Mouse (Mus musculus) limb, embryonic 12.5 days (tissue): ENCODE data around the gene Tax1bp3. TPM values are rescaled to one million over a fixed set of nuclear protein-coding genes. Genes with fewer than 3 reads are reported as not detected.

ENCODE experiments used
- ATAC-seq: fragments of 200-750 bp; cut with Nextera tagmentation; 2 replicates; pipeline ENCODE4 v1.8.0; 2017; ENCODE audit warnings: low read depth, moderate TSS enrichment; ENCODE audit not compliant: insufficient number of reproducible peaks, insufficient read depth, low FRiP score, low TSS enrichment
- H3K27ac ChIP-seq: fragments of 300-500 bp; sonication (generic); 2 replicates; pipeline ENCODE4 v1.5.1; 2016; ENCODE audit warnings: mild to moderate bottlenecking, moderate library complexity
- H3K27me3 ChIP-seq: fragments of 300-500 bp; sonication (generic); 2 replicates; pipeline ENCODE4 v1.6.1; 2016; ENCODE audit warnings: mild to moderate bottlenecking, moderate library complexity
- H3K36me3 ChIP-seq: fragments of 300-500 bp; sonication (generic); 2 replicates; pipeline ENCODE4 v1.6.1; 2016; ENCODE audit warnings: mild to moderate bottlenecking, moderate library complexity
- H3K4me1 ChIP-seq: fragments of 300-500 bp; sonication (generic); replicated peaks from 2 replicates; pipeline ENCODE4 v1.6.1; 2016
- H3K4me2 ChIP-seq: fragments of 300-500 bp; sonication (generic); 2 replicates; pipeline ENCODE4 v1.6.1; 2016; ENCODE audit warnings: mild to moderate bottlenecking, moderate library complexity
- H3K4me3 ChIP-seq: fragments of 300-500 bp; sonication (generic); replicated peaks from 2 replicates; pipeline ENCODE4 v1.5.1; 2016; ENCODE audit warnings: mild to moderate bottlenecking
- H3K9ac ChIP-seq: fragments of 300-500 bp; sonication (generic); replicated peaks from 2 replicates; pipeline ENCODE4 v1.6.1; 2016; ENCODE audit warnings: mild to moderate bottlenecking, moderate library complexity
- H3K9me3 ChIP-seq: fragments of 300-500 bp; sonication (generic); 2 replicates; pipeline ENCODE4 v1.6.1; 2016; ENCODE audit warnings: mild to moderate bottlenecking, moderate library complexity
- WGBS: fragments of 180-500 bp; shearing (Covaris S2); methylation state at CpG from one replicate; pipeline ENCODE4 v1.1.7; 2016; 5-methylcytosine and 5-hydroxymethylcytosine counted together
- polyA plus RNA-seq: library from polyadenylated mRNA; unstranded; fragments of >200 nt; fragmentation: Nextera tagmentation; extraction: Ambion mirVana; gene quantifications from 2 replicates; pipeline ENCODE4 v1.2.1, GENCODE M21; 2016

Tax1bp3 gene
- polyA plus RNA-seq, 1 experiment from 2014 or later: 215 TPM

DNA sequence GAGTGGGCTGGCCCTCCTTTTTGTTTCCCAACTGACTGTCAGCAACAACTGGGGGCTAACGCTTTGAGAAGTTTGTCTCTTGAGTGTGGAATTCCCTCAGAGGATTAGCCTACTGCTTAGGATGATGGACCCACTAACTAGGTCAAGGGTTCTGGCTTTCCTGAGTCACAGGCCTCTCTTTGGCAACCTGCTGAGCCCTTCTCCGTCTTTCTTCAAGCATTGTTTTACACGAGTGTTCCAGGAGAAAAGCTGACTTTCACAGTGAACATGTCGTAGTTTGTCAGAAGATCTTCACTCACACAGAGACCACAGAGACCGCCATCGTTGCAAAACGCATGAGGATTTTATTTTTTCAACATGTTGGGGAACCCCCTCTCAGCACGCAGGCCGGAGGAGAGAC lies 28.7 kb upstream of the Tax1bp3 start:
- Histone ChIP-seq H3K27me3 (no peaks in the 10 kb centered on the region), H3K36me3 (no peaks in the 10 kb centered on the region), H3K4me3 (no peak overlapping the region), H3K9ac (no peak overlapping the region), H3K9me3 (no peaks in the 10 kb centered on the region), H3K4me1 (no peaks in the 10 kb centered on the region), H3K27ac (no peak overlapping the region), H3K4me2 (no peak overlapping the region)
- ATAC-seq: no peak
- WGBS: 83% methylated on average over 9 of the region's 9 CpGs

DNA sequence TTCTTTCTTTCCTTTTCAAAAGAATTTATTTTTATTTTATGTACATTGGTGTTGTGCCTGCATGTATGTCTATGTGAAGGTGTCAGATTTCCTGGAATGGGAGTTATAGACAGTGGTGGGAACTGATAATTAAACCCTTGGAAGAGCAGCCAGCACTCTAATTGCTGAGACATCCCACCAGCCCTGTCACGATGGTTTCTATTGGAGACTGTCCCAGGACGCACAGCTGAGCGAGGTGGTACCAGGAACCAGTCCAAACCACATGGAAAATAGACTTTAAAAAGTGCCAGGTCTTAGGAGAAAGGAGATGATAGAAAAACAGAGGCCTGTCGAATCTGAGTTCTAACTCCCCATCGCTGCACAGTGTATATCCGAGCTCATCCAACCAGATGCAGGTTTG lies 21.8 kb upstream of the Tax1bp3 start:
- no peak overlapping the region for H3K4me3 ChIP-seq
- no peaks in the 10 kb centered on the region for H3K4me1 ChIP-seq
- WGBS: 74% methylated on average over 6 of the region's 6 CpGs
- H3K27ac ChIP-seq: no peak overlapping the region
- no peak overlapping the region for H3K9ac ChIP-seq
- H3K4me2 ChIP-seq: no peak overlapping the region
- peaks cover 38% of the 10 kb centered on the region for H3K27me3 ChIP-seq
- no peak for ATAC-seq
- no peaks in the 10 kb centered on the region for H3K36me3 ChIP-seq
- no peaks in the 10 kb centered on the region for H3K9me3 ChIP-seq

DNA sequence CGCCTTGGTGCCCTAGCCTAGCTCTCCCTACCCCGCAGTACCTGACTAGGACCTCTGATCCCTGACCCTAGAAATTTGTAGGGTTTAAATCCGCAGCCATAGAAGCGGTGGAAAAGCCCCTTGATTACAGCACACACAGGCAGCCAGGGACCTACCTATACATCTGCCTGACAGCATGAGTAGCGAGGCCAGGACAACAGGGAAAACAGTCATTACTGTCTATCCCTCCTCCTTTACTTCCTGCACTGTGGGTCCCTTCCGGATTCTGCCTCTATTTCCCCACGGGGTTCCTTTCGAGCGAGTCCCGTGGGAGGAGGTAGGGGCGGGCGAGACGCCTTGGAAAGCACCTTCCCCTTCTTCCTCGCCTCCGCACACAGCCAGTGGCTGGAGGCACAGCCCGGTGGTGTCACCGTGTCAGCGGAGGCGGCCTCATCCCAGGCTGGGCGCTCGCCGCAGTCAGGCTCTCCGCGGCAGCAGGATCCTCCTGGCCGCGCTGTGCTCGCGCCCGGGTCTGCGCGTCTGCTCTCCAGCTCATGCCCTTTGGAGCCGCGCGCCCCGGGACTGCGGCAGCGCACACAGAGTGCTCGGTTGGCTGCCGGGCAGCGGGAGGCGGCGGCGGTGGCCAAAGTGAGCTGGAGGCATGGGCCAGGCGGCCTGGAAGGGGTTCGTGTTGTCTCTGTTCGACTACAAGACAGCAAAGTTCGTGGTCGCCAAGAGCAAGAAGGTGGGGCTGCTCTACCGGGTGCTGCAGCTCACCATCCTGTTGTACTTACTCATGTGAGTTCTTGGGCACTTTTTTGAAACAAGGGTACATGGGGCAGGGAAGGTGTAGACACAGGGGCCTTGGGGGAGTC lies 16.7 kb upstream of the Tax1bp3 start, which contains the start of gene P2rx5:
Gene P2rx5, plus strand, starts transcription at position 465 of the 854 bp plus-strand sequence.
- Histone ChIP-seq H3K27ac (no peak within 1 kb of the TSS), H3K9me3 (no peaks in the 10 kb centered on the region), H3K4me2 (peak within 1 kb of the TSS; percentile 89), H3K4me1 (peaks cover 9% of the 10 kb centered on the region; the same call in 1 of the 2 replicates), H3K27me3 (peaks cover 54% of the 10 kb centered on the region), H3K9ac (peak within 1 kb of the TSS; percentile 56), H3K4me3 (peak within 1 kb of the TSS; percentile 49), H3K36me3 (no peaks in the 10 kb centered on the region)
- no peak for ATAC-seq
- 2% methylated on average over 49 of the region's 49 CpGs for WGBS

DNA sequence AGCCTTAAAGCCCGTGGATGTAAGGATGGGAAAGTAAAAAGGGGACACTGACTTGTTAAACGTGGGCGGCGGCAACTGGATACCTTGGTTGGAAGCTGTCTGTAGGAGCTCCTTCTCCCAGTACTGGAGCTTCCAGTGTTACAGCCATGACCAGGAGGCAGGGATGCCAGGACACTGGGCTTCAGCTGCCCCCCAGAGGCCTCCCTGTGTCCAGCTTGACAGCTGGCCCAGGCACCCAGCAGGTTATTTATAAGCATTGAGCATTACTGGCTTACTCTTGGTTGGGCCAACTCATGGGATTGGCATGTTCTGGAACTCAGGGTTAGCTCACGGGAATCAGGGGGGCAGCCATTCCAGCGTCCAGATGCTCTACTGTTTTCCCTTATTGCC lies 16.1 kb upstream of the Tax1bp3 start:
- 19% methylated on average over 6 of the region's 6 CpGs for WGBS
- Histone ChIP-seq H3K4me3 (peak overlapping the region; percentile 49), H3K4me2 (peak overlapping the region; percentile 89), H3K27me3 (peaks cover 48% of the 10 kb centered on the region), H3K36me3 (no peaks in the 10 kb centered on the region), H3K27ac (no peak overlapping the region), H3K9me3 (no peaks in the 10 kb centered on the region), H3K4me1 (peaks cover 9% of the 10 kb centered on the region; the same call in 1 of the 2 replicates), H3K9ac (no peak overlapping the region)
- ATAC-seq: no peak

DNA sequence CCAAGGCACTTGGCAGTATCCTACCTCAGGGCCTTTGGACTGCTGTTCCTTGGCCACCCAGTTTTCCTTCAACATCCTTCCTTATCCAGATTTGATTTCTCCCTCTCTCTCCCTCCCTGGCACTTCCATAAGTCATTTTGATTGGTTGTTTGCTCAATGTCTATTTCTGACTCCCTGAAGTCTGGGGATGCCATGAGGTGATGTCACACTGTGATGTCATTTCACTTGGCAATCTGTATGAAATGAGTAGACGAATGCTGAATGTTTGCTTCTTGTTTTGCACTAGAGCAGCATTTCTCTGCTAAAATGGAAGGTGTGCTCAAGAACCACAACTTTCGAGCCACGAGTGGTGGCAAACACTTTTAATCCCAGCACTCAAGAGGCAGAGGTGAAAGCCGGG lies 15.3 kb upstream of the Tax1bp3 start:
- H3K4me3 ChIP-seq: no peak overlapping the region
- WGBS: 92% methylated on average over 4 of the region's 4 CpGs
- H3K27ac ChIP-seq: no peak overlapping the region
- ATAC-seq: no peak
- no peaks in the 10 kb centered on the region for H3K36me3 ChIP-seq
- H3K4me2 ChIP-seq: no peak overlapping the region
- no peaks in the 10 kb centered on the region for H3K9me3 ChIP-seq
- no peak overlapping the region for H3K9ac ChIP-seq
- H3K27me3 ChIP-seq: peaks cover 46% of the 10 kb centered on the region
- peaks cover 9% of the 10 kb centered on the region; the same call in 1 of the 2 replicates for H3K4me1 ChIP-seq

DNA sequence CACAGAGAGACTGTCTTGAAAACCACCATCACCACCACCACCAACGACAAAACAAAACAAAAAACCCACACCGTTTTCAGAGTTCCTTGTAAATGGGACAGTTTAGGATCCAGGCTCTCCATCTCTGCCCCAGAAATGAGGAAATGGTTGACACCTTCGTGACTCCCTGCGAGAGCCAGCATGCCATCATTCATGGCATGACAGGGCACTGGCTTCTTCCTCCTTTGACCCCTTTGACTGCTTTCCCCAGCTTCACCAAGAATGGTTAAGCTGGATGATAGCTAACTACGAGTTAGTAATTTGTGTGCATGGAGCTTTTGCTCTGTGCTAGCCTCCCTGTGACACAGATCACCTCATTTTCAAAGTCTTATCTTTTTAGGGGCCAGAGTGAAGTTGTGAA lies 14.6 kb upstream of the Tax1bp3 start:
- H3K36me3 ChIP-seq: no peaks in the 10 kb centered on the region
- H3K27ac ChIP-seq: no peak overlapping the region
- ATAC-seq: no peak
- H3K9me3 ChIP-seq: no peaks in the 10 kb centered on the region
- H3K4me3 ChIP-seq: no peak overlapping the region
- no peak overlapping the region for H3K4me2 ChIP-seq
- 63% methylated on average over 5 of the region's 5 CpGs for WGBS
- peaks cover 9% of the 10 kb centered on the region; the same call in 1 of the 2 replicates for H3K4me1 ChIP-seq
- H3K27me3 ChIP-seq: peaks cover 40% of the 10 kb centered on the region
- H3K9ac ChIP-seq: no peak overlapping the region

DNA sequence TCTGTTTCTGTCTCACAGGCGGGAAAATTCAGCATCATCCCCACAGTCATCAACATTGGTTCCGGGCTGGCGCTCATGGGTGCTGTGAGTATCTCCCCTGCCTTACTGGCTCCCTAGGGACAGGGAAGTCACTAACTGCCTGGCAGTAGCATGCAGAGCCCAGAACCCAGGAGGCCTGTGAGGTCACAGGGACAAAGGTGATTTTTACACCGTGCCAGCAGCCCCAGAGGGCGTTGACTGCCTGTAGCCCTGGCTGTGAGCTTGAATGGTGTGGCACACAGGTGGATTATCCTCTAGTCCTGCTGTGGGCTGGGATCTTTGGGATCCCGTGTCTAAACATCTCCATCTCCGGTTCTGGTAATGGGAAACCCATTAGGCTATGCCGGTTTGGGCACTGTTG lies 8.8 kb upstream of the Tax1bp3 start:
- H3K4me1 ChIP-seq: 0 out of 2 replicates have a peak, but pooled peaks cover 9% of the 10 kb centered on the region
- H3K4me2 ChIP-seq: no peak overlapping the region
- peaks cover 15% of the 10 kb centered on the region; the same call in 1 of the 2 replicates for H3K36me3 ChIP-seq
- H3K9me3 ChIP-seq: no peaks in the 10 kb centered on the region
- H3K9ac ChIP-seq: no peak overlapping the region
- no peak overlapping the region for H3K4me3 ChIP-seq
- ATAC-seq: no peak
- WGBS: 81% methylated on average over 8 of the region's 8 CpGs
- H3K27me3 ChIP-seq: no peaks in the 10 kb centered on the region
- H3K27ac ChIP-seq: no peak overlapping the region

DNA sequence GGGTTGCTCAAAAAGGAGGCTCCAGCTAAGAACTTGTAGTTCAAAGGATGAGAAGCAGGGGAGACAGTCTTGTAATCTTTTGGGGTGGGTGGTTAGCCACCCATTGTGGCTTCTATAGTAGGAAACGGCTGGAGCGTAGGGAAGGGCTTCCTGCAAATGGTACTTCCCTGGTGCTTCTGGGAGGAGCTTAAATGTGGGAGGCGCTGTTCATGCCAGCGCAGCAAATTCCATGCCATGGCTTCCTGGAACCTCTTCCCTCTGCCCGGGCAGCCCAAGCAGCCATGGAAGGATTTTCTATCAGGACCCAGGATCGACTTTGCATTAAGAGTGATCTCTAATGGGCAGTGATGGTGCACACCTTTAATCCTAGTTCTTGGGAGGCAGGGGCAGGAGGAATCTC lies 8.3 kb upstream of the Tax1bp3 start:
- no peak for ATAC-seq
- Histone ChIP-seq H3K4me3 (no peak overlapping the region), H3K36me3 (peaks cover 18% of the 10 kb centered on the region; the same call in 1 of the 2 replicates), H3K9me3 (no peaks in the 10 kb centered on the region), H3K9ac (no peak overlapping the region), H3K27ac (no peak overlapping the region), H3K4me2 (no peak overlapping the region), H3K4me1 (0 out of 2 replicates have a peak, but pooled peaks cover 9% of the 10 kb centered on the region), H3K27me3 (no peaks in the 10 kb centered on the region)
- WGBS: 81% methylated on average over 6 of the region's 6 CpGs

DNA sequence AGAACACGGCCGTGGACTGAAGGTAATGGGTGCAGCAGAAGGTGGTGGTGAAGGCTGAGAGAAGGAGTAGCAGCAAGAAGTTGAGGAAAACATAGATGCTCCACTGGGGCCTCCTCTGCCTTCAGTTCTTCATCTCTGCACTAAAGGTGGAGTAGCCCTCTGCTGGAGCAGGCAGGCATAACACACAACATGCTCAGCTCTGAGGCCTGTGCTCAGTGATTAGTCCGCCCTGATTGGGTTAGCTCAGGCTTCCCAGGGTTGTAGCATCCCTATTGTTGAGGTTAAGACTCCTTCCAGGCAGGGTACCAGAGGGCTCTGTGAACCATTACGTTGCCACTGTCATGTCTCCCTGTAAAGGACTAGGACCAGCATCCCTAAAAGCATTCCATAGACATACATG lies 7.7 kb upstream of the Tax1bp3 start:
- Histone ChIP-seq H3K9me3 (no peaks in the 10 kb centered on the region), H3K27ac (no peak overlapping the region), H3K9ac (no peak overlapping the region), H3K27me3 (no peaks in the 10 kb centered on the region), H3K36me3 (peaks cover 25% of the 10 kb centered on the region; the same call in 1 of the 2 replicates), H3K4me1 (0 out of 2 replicates have a peak, but pooled peaks cover 9% of the 10 kb centered on the region), H3K4me3 (no peak overlapping the region), H3K4me2 (no peak overlapping the region)
- ATAC-seq: no peak
- WGBS: 45% methylated on average over 4 of the region's 4 CpGs

DNA sequence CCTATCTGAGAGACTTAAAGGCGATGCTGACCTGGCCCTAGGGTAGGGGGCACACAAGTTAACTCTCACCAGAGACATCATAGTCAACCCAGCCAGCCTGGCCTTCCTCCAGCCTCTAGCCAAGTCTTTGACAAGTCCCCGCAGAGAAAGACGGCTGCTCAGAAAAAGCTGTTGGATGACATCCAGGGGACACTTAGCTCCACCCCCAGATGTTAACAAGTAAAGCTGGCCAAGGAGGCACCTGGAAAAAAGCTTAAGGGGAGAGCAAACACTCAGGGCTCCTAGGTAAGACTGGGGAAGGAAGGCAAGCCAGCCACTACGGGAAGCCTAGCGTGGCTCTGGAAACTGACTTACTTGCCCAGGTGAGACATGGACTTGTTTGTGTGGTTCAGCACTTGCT lies 4.7 kb upstream of the Tax1bp3 start:
- Histone ChIP-seq H3K4me1 (peaks cover 23% of the 10 kb centered on the region), H3K9ac (no peak overlapping the region), H3K27ac (peak overlapping the region; percentile 12; the same call in 1 of the 2 replicates), H3K9me3 (no peaks in the 10 kb centered on the region), H3K36me3 (peaks cover 33% of the 10 kb centered on the region; the same call in 1 of the 2 replicates), H3K4me2 (no peak overlapping the region), H3K27me3 (no peaks in the 10 kb centered on the region), H3K4me3 (no peak overlapping the region)
- no peak for ATAC-seq
- WGBS: 64% methylated on average over 5 of the region's 5 CpGs

DNA sequence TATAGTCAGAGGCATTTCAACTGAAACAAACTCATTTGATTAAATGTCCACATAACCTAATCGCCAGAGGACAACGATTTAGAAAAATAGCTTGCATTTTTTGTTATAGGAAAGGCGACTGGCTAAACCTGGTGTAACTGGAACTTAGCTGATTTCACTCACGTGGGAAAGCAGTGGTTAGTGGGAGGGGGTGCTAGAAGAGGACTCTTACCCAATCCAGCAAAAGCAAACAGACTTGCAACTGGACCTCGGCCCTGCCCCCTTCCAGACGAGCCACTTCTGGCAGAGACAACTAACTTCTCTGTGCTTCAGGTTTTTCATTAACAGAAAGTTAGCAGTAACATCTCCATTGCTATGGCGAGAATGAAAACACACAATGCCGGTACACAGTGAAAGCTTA lies 1.3 kb upstream of the Tax1bp3 start:
- Histone ChIP-seq H3K27me3 (no peaks in the 10 kb centered on the region), H3K4me3 (peak overlapping the region; percentile 85), H3K9ac (peak overlapping the region; percentile 86), H3K27ac (no peak overlapping the region), H3K9me3 (no peaks in the 10 kb centered on the region), H3K36me3 (peaks cover 31% of the 10 kb centered on the region), H3K4me2 (peak overlapping the region; percentile 76), H3K4me1 (peaks cover 35% of the 10 kb centered on the region)
- 42% methylated on average over 8 of the region's 8 CpGs for WGBS
- ATAC-seq: no peak
